Mouse (Mus musculus): ENCODE results near the gene Erg.
A peak's percentile ranks its signal among the peaks of the same experiment; 100 is the strongest.

Gene Erg

GRCm38 (mm10) chr16:95438848-95439540 lies 147.4 kb downstream of the Erg start:
- DNase-seq: peak; percentile 53

- peak; percentile 19 for DNase-seq
Measured at GRCm38 (mm10) chr16:95436611-95437010, 149.8 kb downstream of the Erg start.

- no peak for DNase-seq
Measured at GRCm38 (mm10) chr16:95436051-95436450, 150.3 kb downstream of the Erg start.

- DNase-seq: peak; percentile 25
Measured at GRCm38 (mm10) chr16:95434434-95434833, 152.0 kb downstream of the Erg start.

GRCm38 (mm10) chr16:95432540-95432971 lies 153.8 kb downstream of the Erg start:
- DNase-seq: no peak

- DNase-seq: no peak
Measured at GRCm38 (mm10) chr16:95429851-95430250, 156.5 kb downstream of the Erg start.

GRCm38 (mm10) chr16:95428239-95428638 lies 158.2 kb downstream of the Erg start:
- no peak for DNase-seq

GRCm38 (mm10) chr16:95427512-95427911 lies 158.9 kb downstream of the Erg start:
- no peak for DNase-seq

GRCm38 (mm10) chr16:95422658-95423073 lies 163.7 kb downstream of the Erg start:
- DNase-seq: no peak

- no peak for DNase-seq
Measured at GRCm38 (mm10) chr16:95421235-95421886, 165.0 kb downstream of the Erg start.

GRCm38 (mm10) chr16:95415921-95416320 lies 170.5 kb downstream of the Erg start:
- no peak for DNase-seq

GRCm38 (mm10) chr16:95415372-95415771 lies 171.0 kb downstream of the Erg start:
- no peak for DNase-seq

- no peak for DNase-seq
Measured at GRCm38 (mm10) chr16:95413401-95413959, 172.9 kb downstream of the Erg start.

GRCm38 (mm10) chr16:95408096-95408495 lies 178.3 kb downstream of the Erg start:
- DNase-seq: no peak

GRCm38 (mm10) chr16:95405496-95405895 lies 180.9 kb downstream of the Erg start:
- no peak for DNase-seq

- no peak for DNase-seq
Measured at GRCm38 (mm10) chr16:95403453-95403852, 182.9 kb downstream of the Erg start.

- no peak for DNase-seq
Measured at GRCm38 (mm10) chr16:95401869-95402268, 184.5 kb downstream of the Erg start.

- DNase-seq: no peak
Measured at GRCm38 (mm10) chr16:95398761-95399343, 187.5 kb downstream of the Erg start.

- no peak for DNase-seq
Measured at GRCm38 (mm10) chr16:95390787-95391186, 195.6 kb downstream of the Erg start.

GRCm38 (mm10) chr16:95388811-95389529 lies 197.4 kb downstream of the Erg start:
- DNase-seq: no peak

- DNase-seq: no peak
Measured at GRCm38 (mm10) chr16:95388292-95388691, 198.1 kb downstream of the Erg start.

- DNase-seq: no peak
Measured at GRCm38 (mm10) chr16:95387008-95387407, 199.4 kb downstream of the Erg start.

Measured in liver (tissue).